Mouse (Mus musculus) embryonic facial prominence, embryonic 12.5 days (tissue): ENCODE data around the gene Ibtk. TPM values are rescaled to one million over a fixed set of nuclear protein-coding genes. Genes with fewer than 3 reads are reported as not detected.
"Not testable (repeated sequence)": the region's sequence is repeated elsewhere in the genome, so short reads cannot be mapped to it uniquely, and the experiment has no call there.

ENCODE experiments used
- ATAC-seq: fragments of 200-750 bp; cut with Nextera tagmentation; 2 replicates; pipeline ENCODE4 v1.8.0; 2017; ENCODE audit not compliant: insufficient number of reproducible peaks, insufficient read depth, low FRiP score, low TSS enrichment
- H3K27ac ChIP-seq: fragments of 300-500 bp; sonication (generic); 2 replicates; pipeline ENCODE4 v1.5.1; 2016; ENCODE audit warnings: mild to moderate bottlenecking
- H3K27me3 ChIP-seq: fragments of 300-500 bp; sonication (generic); 2 replicates; pipeline ENCODE4 v1.6.1; 2016; ENCODE audit warnings: mild to moderate bottlenecking, moderate library complexity
- H3K36me3 ChIP-seq: fragments of 300-500 bp; sonication (generic); 2 replicates; pipeline ENCODE4 v1.6.1; 2016; ENCODE audit warnings: mild to moderate bottlenecking
- H3K4me1 ChIP-seq: fragments of 300-500 bp; sonication (generic); 2 replicates; pipeline ENCODE4 v1.6.1; 2016
- H3K4me2 ChIP-seq: fragments of 300-500 bp; sonication (generic); replicated peaks from 2 replicates; pipeline ENCODE4 v1.6.1; 2016; ENCODE audit warnings: mild to moderate bottlenecking, moderate library complexity
- H3K4me3 ChIP-seq: fragments of 300-500 bp; sonication (generic); 2 replicates; pipeline ENCODE4 v1.5.1; 2016; ENCODE audit warnings: mild to moderate bottlenecking
- H3K9ac ChIP-seq: fragments of 300-500 bp; sonication (generic); 2 replicates; pipeline ENCODE4 v1.6.1; 2016; ENCODE audit warnings: mild to moderate bottlenecking, moderate library complexity
- H3K9me3 ChIP-seq: fragments of 300-500 bp; sonication (generic); 2 replicates; pipeline ENCODE4 v1.6.1; 2016; ENCODE audit warnings: mild to moderate bottlenecking, moderate library complexity
- WGBS: fragments of 180-500 bp; shearing (Covaris S2); methylation state at CpG from one replicate; pipeline ENCODE4 v1.1.7; 2016; 5-methylcytosine and 5-hydroxymethylcytosine counted together
- polyA plus RNA-seq: library from polyadenylated mRNA; unstranded; fragments of >200 nt; fragmentation: Nextera tagmentation; extraction: Ambion mirVana; gene quantifications from 2 replicates; pipeline ENCODE4 v1.2.1, GENCODE M21; 2016

The Ibtk gene
- 39.4 and 45.7 TPM in 2 replicates for polyA plus RNA-seq

GRCm38 (mm10) chr9:85749142-85749921 lies at the start of gene Ibtk:
TSS of gene Ibtk (minus strand) at chr9:85749334.
- peak; percentile 98 for ATAC-seq
- Histone ChIP-seq H3K4me2 (peak within 1 kb of the TSS; percentile 69), H3K9ac (peak within 1 kb of the TSS; percentile 99), H3K4me3 (peak within 1 kb of the TSS; percentile 95), H3K27me3 (no peaks in the 10 kb centered on the region), H3K36me3 (no peaks in the 10 kb centered on the region), H3K27ac (peak within 1 kb of the TSS; percentile 99), H3K9me3 (no peaks in the 10 kb centered on the region), H3K4me1 (peaks cover 6% of the 10 kb centered on the region)
- 1% methylated on average over 52 of the region's 52 CpGs for WGBS

GRCm38 (mm10) chr9:85791521-85791920 lies 42.4 kb upstream of the Ibtk start:
- H3K27me3 ChIP-seq, H3K4me2 ChIP-seq, H3K36me3 ChIP-seq, ATAC-seq, H3K4me3 ChIP-seq, H3K9me3 ChIP-seq, H3K27ac ChIP-seq, H3K9ac ChIP-seq, H3K4me1 ChIP-seq: not testable (repeated sequence)
- 95% methylated on average over 18 of the region's 18 CpGs for WGBS

GRCm38 (mm10) chr9:85780249-85780648 lies 31.1 kb upstream of the Ibtk start:
- H3K27ac ChIP-seq: no peak overlapping the region
- H3K4me1 ChIP-seq: peaks cover 6% of the 10 kb centered on the region; the same call in 1 of the 2 replicates
- WGBS: 47% methylated on average over 4 of the region's 4 CpGs
- H3K27me3 ChIP-seq: peaks cover 7% of the 10 kb centered on the region
- H3K9me3 ChIP-seq: no peaks in the 10 kb centered on the region
- peak; percentile 64; the same call in 1 of the 2 replicates for ATAC-seq
- no peak overlapping the region for H3K4me3 ChIP-seq
- no peak overlapping the region for H3K4me2 ChIP-seq
- H3K9ac ChIP-seq: no peak overlapping the region
- H3K36me3 ChIP-seq: no peaks in the 10 kb centered on the region

- WGBS: 20% methylated on average over 4 of the region's 4 CpGs
- Histone ChIP-seq H3K27ac (no peak overlapping the region), H3K4me2 (no peak overlapping the region), H3K9ac (no peak overlapping the region), H3K36me3 (no peaks in the 10 kb centered on the region), H3K4me3 (no peak overlapping the region), H3K9me3 (no peaks in the 10 kb centered on the region), H3K4me1 (peaks cover 6% of the 10 kb centered on the region; the same call in 1 of the 2 replicates), H3K27me3 (peaks cover 7% of the 10 kb centered on the region)
- no peak for ATAC-seq
Measured at GRCm38 (mm10) chr9:85779458-85779857, 30.3 kb upstream of the Ibtk start.

GRCm38 (mm10) chr9:85777544-85777943 lies 28.4 kb upstream of the Ibtk start:
- H3K9me3 ChIP-seq: no peaks in the 10 kb centered on the region
- no peak for ATAC-seq
- no peak overlapping the region for H3K4me2 ChIP-seq
- no peak overlapping the region for H3K27ac ChIP-seq
- no peaks in the 10 kb centered on the region for H3K36me3 ChIP-seq
- peaks cover 7% of the 10 kb centered on the region for H3K27me3 ChIP-seq
- WGBS: 63% methylated on average over 6 of the region's 6 CpGs
- peaks cover 6% of the 10 kb centered on the region; the same call in 1 of the 2 replicates for H3K4me1 ChIP-seq
- no peak overlapping the region for H3K4me3 ChIP-seq
- H3K9ac ChIP-seq: no peak overlapping the region

- no peak for ATAC-seq
- Histone ChIP-seq H3K27me3 (no peaks in the 10 kb centered on the region), H3K27ac (no peak overlapping the region), H3K4me3 (no peak overlapping the region), H3K9ac (no peak overlapping the region), H3K4me2 (no peak overlapping the region), H3K4me1 (no peaks in the 10 kb centered on the region), H3K9me3 (no peaks in the 10 kb centered on the region), H3K36me3 (no peaks in the 10 kb centered on the region)
- WGBS: 75% methylated on average over 12 of the region's 12 CpGs
Measured at GRCm38 (mm10) chr9:85772280-85772679, 23.1 kb upstream of the Ibtk start.

- H3K9me3 ChIP-seq: no peaks in the 10 kb centered on the region
- no peaks in the 10 kb centered on the region for H3K4me1 ChIP-seq
- ATAC-seq: no peak
- H3K4me3 ChIP-seq: no peak overlapping the region
- WGBS: 67% methylated on average over 3 of the region's 3 CpGs
- H3K27ac ChIP-seq: no peak overlapping the region
- H3K36me3 ChIP-seq: no peaks in the 10 kb centered on the region
- no peaks in the 10 kb centered on the region for H3K27me3 ChIP-seq
- no peak overlapping the region for H3K9ac ChIP-seq
- H3K4me2 ChIP-seq: no peak overlapping the region
Measured at GRCm38 (mm10) chr9:85771454-85771853, 22.3 kb upstream of the Ibtk start.

GRCm38 (mm10) chr9:85770369-85770768 lies 21.2 kb upstream of the Ibtk start:
- H3K27me3 ChIP-seq: no peaks in the 10 kb centered on the region
- no peaks in the 10 kb centered on the region for H3K4me1 ChIP-seq
- H3K4me3 ChIP-seq: no peak overlapping the region
- no peak overlapping the region for H3K4me2 ChIP-seq
- H3K36me3 ChIP-seq: no peaks in the 10 kb centered on the region
- H3K9me3 ChIP-seq: no peaks in the 10 kb centered on the region
- no peak overlapping the region for H3K9ac ChIP-seq
- 87% methylated on average over 4 of the region's 4 CpGs for WGBS
- ATAC-seq: no peak
- no peak overlapping the region for H3K27ac ChIP-seq

- Histone ChIP-seq H3K36me3 (no peaks in the 10 kb centered on the region), H3K9ac (no peak overlapping the region), H3K4me3 (no peak overlapping the region), H3K27ac (no peak overlapping the region), H3K9me3 (no peaks in the 10 kb centered on the region), H3K4me2 (no peak overlapping the region), H3K27me3 (no peaks in the 10 kb centered on the region), H3K4me1 (no peaks in the 10 kb centered on the region)
- WGBS: 69% methylated on average over 12 of the region's 12 CpGs
- ATAC-seq: no peak
Measured at GRCm38 (mm10) chr9:85769057-85769789, 20.1 kb upstream of the Ibtk start.

GRCm38 (mm10) chr9:85767255-85767654 lies 18.1 kb upstream of the Ibtk start:
- Histone ChIP-seq H3K9me3 (no peaks in the 10 kb centered on the region), H3K4me1 (no peaks in the 10 kb centered on the region), H3K4me3 (no peak overlapping the region), H3K9ac (no peak overlapping the region), H3K36me3 (no peaks in the 10 kb centered on the region), H3K4me2 (no peak overlapping the region), H3K27ac (no peak overlapping the region), H3K27me3 (no peaks in the 10 kb centered on the region)
- no peak for ATAC-seq
- WGBS: 55% methylated on average over 2 of the region's 2 CpGs

GRCm38 (mm10) chr9:85762476-85762875 lies 13.3 kb upstream of the Ibtk start:
- no peaks in the 10 kb centered on the region for H3K4me1 ChIP-seq
- no peak overlapping the region for H3K9ac ChIP-seq
- no peaks in the 10 kb centered on the region for H3K27me3 ChIP-seq
- H3K4me3 ChIP-seq: no peak overlapping the region
- no peak overlapping the region for H3K4me2 ChIP-seq
- no peak overlapping the region for H3K27ac ChIP-seq
- H3K9me3 ChIP-seq: no peaks in the 10 kb centered on the region
- WGBS: 86% methylated on average over 1 of the region's 1 CpGs
- no peaks in the 10 kb centered on the region for H3K36me3 ChIP-seq
- ATAC-seq: no peak

GRCm38 (mm10) chr9:85750797-85751196 lies 1.7 kb upstream of the Ibtk start:
- WGBS: 90% methylated on average over 7 of the region's 7 CpGs
- ATAC-seq: no peak
- Histone ChIP-seq H3K27me3 (no peaks in the 10 kb centered on the region), H3K4me3 (no peak overlapping the region), H3K9ac (no peak overlapping the region), H3K4me1 (peaks cover 6% of the 10 kb centered on the region), H3K27ac (no peak overlapping the region), H3K9me3 (no peaks in the 10 kb centered on the region), H3K4me2 (no peak overlapping the region), H3K36me3 (no peaks in the 10 kb centered on the region)
